Mouse (Mus musculus) adrenal gland, postnatal 14 days (tissue): ENCODE measurements around the gene Fbll1. TPM values are rescaled to one million over a fixed set of nuclear protein-coding genes. Genes with fewer than 3 reads are reported as not detected.
A peak's percentile ranks its signal among the peaks of the same experiment; 100 is the strongest.

ENCODE experiments used
- DNase-seq: peaks from one replicate; pipeline ENCODE4 v3.0.0; 2021; ENCODE audit warnings: mixed read lengths
- microRNA-seq, 2 experiments: library from miRNA; unstranded; fragments of <30 nt; microRNA quantifications; one replicate each; pipeline ENCODE4 v1.2.0; 2021
- total RNA-seq: library from RNA; stranded (reverse); gene quantifications from 2 replicates; pipeline ENCODE4 v1.2.3, GENCODE M21; 2021

Gene Fbll1
- total RNA-seq, 1 experiment from 2014 or later: 0.67 TPM

DNA sequence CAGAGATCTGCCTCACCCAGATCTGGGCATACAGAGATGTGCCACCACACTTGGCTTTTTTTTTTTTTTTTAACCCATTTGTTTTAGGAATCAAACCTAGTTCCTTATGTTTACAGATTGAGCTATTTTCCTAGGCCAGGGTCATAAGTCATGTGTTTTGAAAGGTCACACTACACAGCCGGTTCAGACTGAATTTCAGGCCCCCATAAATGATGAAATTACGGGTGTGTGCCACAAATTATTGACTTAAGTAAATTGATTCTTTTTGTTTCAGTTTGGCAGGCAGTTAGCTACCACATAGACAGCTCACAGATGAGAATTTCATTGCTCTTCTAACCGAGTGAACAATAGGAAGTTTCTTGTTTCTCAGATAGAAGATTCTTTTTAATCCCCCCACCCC, 14.7 kb downstream of the Fbll1 start:
- DNase-seq: no peak

DNA sequence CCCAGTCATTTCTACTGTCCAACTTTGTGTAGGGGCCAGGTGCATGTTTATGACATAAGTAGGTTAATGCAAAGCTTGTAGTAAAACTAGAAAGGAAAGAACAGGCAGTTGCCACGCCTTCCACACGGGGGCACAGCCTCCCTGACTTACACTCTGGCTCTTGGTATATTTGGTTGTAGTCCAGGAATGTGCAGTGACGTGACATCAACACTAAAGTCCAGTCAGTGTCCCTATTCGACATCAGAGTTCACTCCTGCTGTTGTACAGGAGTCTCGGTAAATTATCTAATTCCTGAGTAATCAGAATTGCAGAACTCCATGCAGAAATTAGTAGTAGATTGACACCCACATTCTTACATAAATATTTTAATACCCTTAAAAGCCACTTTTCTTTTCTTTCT, 15.6 kb downstream of the Fbll1 start:
- DNase-seq: peak; percentile 17

DNA sequence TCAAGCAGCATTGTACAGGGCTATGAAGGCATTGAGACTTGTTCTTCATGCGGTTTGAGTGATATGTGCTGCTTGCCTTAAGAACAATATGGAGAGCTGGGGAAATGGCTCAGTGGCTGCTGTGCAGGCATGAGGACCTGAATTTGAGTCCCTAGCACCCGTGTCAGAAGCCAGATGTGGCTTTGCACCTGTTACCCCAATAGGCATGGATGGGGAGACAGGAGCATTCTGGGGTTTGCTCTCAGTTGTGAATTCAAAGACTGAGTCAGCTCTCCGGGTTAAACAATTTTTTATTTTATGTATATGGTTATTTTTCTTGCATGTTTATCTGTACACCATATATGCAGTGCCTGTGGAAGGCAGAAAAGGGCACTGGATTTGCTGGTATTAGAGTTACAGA, 16.2 kb downstream of the Fbll1 start:
- DNase-seq: no peak

DNA sequence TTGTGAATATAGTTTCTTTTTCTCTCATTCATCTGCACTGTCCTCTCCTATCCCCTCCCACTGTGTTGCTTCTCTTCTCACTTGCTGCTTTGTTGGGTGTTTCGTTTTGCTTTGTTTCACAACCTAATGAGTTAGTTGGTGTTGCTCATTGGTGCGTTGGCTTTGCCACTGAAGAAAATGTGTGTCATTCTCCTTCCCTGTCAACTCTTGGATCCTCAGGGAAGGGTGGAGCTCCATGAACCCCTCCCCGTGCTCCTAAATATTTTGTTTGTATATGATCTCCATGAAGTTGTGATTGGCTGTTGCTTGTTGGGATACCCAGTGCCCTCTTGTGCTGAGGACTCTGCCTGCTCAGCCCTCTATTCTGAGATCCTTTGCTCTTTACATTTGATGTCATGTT, 18.3 kb downstream of the Fbll1 start:
- no peak for DNase-seq

DNA sequence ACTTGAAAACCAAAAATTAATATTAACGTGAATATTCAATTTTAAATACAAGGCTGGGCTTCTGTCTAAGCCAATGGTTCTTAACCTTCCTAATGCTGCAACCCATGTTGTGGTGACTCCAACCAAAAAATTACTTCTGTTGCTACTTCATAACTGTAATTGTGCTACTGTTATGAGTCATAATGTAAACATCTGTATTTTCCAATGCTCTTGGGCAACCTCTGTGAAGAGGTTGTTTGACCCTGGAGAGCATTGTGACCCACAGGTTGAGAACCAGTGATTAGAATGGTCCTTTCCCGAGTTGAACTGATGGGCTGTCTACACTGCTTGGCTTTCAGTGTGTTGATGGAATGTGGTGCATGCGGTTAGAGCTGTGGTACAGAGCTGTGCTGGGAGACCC, 22.2 kb downstream of the Fbll1 start:
- DNase-seq: no peak

DNA sequence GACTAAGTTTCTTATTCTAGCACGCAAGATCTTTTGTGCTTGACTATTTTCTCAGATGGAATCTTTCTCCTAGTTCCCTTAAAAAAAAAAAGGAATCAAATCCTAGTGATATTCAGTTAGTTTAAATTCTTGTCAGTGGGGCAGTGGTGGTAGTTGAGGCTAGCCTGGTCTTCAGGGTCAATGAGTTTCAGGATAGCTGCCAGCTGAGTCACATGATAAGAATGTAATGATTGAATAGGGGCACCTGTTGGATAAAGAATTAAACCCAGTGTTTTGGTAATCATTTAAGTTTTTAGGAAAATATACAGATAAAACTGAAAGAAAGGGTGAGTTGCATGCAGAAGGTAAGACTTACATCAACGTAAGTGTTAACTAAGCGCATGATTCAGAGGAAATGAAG, 23.1 kb downstream of the Fbll1 start:
- DNase-seq: no peak

DNA sequence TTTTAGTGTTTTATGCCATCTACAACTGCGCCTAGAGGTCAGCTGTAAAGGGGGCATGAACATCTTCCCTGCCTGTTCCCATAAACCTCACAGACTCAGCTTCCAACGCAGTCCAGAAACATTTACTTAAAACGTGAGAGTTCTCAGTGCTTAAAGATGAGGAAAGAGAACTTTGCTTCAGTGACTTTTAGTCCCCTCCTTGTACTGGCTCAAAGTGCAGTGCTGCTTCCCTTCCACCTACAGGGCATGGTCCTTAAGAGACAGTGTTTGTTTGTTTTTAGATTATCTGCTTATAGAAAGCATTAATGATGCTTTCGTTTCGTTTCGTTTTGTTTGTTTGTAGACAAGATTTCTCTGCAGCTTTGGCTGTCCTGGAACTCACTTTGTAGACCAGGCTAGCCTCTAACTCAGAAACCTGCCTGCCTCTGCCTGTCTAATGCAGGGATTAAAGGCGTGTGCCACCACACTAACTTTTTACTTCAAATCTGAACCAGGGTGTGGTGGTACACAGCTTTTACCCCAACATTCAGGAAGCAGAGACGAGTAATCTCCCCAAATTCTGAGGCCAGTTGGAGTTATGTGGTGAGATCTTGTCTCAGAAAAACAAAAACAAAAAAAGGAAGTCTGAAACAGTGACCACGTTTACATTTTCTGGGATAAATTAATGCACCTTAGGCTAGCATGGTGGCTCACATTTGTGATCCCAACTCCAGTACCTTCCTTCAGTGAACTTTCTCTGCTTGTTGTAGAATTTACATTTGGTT, 27.8 kb downstream of the Fbll1 start:
- no peak for DNase-seq

DNA sequence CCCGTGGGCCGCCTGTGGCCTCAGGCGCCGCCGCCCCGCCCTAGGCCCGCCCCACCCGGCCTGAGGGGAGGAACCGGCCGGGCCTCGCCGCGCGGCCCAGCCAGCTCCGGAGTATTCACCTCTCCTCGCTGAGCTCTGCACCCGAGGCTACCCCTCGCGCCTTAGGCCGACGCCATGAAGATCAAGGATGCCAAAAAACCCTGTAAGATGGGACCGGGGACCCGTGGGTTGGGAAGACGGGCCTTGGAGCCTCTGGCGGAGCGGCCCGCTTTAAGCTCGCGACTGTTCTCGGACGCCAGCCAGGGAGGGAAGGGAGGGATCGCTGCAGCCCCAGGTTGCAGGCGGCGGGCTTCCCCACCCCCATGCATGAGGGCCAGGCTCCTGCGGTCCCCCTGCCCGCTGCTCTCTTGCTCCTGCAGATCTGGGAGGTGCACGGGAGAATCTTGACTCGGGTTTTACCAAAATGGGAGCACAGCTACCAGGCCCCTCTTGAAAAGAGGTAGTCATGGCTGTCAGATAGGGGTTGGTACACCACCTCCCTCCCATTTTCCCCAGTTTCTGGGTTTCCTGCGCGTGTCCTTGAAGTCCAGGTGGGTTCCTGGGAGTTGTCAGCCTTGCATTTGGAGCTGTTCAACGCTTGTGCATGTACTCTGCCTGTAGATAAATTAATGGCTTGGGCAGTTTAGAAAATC, 28.8 kb downstream of the Fbll1 start:
- DNase-seq: peak; percentile 88

DNA sequence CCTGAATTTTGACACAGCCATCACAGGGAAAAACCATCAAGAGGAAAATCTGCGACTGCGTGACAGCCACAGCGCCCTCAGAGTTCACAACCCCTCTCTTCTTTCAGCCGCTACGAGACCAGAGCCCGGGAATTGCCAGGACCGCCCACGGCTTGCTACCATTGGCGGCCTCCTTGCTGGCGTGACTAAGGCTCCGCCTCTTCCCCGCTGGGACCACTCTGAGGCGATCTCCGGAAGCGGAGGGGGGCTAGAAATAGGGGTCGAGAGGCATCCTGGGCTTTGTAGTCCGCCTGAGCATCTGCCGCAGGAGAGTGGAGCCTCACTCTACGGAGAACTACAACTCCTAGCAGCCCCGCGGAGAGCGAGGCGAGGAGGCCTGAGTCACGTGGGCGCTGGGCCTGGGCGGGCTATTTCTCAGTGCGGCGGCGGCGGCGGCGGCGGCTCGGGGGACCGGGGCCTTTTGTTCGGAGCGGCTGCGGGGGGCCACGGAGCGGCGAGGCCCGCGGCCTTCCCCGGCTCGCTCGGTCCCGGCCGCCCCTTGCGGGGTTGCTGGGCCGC, 29.4 kb downstream of the Fbll1 start, which contains the start of gene Pank3:
TSS of gene Pank3 (plus strand) at position 297 of the 558 bp plus-strand sequence.
- DNase-seq: peak; percentile 98

DNA sequence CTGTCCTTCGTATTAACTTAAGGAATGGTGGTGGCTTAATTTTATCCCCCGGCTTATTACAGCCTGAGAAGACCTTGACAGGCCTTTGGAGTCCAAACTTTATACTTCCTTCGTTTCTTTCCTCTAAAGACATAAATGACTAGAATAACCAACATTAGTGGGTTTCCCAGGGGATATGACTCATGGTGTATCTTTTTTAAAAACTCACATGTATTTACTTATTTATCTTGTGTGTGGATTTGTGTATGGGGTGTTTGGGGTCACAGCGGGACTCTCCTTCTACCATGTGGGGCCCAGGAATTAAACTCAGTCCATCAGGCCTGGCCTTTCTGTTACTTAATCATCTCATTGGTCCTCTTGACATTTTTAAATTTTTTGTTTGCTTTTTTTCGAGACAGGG, 31.8 kb downstream of the Fbll1 start:
- DNase-seq: no peak

DNA sequence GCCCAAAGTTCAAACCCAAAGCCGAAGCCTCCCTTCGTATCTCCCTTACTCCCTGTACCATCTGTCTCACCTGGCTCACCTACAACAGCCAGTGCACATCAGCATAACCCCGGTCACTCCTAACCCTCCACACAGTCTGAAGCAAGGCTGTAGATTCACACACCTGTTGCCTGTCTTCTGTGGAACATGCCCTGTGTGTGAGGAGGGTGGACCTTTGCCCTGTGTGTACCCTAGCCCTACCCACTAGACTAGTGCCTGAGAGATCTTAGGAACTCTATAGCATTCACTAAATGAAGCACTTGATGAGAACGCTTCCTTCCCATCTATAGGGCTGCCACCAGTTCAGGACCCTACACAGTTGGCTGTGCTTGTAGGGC, 38.1 kb downstream of the Fbll1 start:
- DNase-seq: no peak

DNA sequence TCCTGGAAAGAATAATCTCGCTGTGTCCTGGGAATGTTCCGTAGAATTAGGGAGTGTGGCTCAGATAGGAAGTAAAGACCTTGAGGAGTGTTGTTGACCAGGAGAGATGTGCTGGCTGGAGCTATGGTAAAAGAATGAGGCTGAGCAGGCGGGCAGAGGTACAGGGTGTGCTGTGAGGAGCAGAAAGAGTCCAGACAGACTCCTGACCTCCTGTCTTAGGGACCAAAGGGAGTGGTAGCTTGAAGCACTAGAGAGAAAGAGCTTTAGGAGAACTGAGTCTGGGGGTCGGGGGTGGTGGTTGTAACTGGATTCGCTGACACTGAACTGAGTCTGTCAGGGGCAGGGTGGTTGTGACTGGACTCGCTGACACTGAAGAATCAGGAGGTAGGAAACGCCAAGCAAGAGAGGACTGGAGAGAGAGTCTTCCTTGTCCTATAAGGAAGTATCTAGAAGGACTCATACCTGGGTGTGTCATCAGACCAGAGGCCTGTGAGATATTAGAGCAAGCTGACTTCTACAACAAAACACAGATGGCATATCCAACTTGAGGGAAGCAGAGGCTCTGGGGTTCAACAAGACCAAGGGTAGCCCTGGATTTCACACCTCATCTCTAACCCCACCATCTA, 38.6 kb downstream of the Fbll1 start:
- no peak for DNase-seq

DNA sequence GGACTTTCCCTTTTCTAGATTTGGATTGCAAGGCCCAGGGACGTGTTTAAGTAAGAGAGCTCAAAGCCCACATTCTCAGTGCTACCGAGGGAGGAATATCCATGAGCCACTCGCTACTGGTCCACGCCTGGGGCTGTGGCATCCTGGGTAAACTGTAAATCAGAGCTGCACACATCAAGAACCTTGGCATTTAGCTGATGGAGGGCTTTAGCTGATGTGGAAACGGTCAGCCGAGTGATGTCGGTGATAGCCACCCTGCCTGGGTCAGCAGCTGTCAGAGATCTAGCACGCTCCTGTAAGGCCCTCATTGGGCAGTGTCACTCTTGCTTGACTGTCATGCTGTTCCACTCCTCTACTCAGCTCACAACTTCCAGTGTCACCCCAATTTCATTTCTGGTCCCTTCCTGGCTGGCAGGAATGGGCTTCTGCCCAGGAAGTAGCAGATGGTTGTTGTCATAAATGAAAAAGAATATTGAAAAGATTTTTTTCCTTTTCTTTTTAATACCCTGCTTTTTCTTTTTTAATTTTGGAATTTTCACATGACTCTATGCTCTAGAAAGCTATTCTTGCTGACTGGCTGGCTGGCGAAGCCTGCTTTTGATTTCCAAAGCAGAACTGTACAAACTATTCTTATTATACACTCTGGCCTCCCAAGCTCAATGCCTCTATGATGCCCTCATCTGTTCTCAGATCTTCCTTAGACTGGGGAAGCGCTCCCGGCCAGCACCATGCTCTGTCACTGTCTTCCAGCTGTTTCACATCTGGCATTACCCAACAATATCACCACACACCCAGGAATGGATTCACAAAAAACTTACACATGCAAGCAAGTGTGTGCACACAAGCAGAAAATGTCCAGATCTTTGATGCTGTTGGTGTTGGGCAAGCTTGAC, 42.0 kb downstream of the Fbll1 start:
- DNase-seq: peak; percentile 64

DNA sequence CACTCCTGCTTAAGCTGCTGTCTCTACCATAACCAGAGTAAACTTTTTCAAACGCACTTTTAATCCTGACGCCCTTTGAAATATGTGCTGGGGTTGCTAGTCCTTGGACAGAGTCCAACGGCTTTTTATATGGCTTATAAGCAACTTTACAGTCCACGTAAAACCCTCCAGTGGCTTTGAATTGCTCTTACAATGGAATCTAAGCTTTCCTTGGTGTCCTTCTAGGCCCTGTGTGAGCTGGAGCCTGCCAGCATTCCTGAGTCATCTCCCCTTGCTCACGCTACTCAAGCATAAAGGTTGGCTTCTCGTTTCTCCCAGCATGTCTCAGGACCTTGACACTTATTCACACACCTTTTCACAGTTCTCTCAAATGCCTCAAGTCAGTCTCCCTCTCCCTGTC, 43.1 kb downstream of the Fbll1 start:
- peak; percentile 44 for DNase-seq

DNA sequence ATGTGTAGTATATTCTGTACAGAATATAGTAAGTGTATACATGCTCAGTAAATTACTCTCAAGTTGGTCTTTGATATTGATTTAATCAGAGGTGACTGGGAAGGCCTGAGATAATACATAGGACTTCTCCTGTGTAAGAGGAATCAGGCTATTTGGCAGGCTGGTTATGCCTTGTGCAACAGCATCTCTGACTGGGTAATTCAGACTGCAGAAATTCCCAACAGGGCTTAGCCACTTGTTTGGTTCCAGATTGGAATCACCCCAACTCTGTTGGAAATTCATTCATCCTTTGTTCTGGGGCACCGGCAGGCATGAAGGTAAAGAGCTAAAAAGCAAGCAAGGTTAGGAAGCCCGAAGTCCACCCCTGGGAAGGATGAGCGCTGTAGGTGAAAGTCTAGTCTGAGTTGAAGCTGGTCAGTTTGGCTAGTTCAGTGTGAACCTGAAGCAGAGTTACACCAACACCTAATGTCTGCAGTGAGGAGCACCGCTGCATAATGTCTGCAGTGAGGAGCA, 43.7 kb downstream of the Fbll1 start:
- DNase-seq: peak; percentile 44

DNA sequence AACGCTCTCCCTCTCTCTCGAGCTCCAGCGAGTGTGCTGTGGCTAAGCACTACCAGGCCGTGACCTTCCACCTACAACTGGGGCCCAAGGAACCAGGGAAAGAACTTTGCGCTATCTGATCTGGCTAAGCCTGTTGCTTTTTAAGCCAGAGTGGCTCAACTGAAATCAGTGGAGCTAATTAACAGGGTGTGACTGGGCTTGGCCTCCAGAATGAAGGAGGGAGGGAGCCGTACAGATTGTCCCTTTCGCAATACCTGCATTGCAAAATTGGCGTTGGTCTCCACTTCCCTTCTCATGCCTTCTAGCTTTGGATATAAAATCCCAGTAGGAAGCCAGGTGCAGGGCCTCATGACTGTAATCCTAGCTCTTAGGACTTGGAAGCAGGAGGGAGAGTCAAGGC, 48.1 kb downstream of the Fbll1 start:
- peak; percentile 74 for DNase-seq

Small RNA genes within 50 kb of the gene (microRNA-seq; reads per million reads assigned to microRNA genes)
- gene Mir103-1: 2.6 to 6.5 reads per million in 2 experiments

Other genes starting within 250 kb of the Fbll1 start
- gene Pank3, start 29.4 kb downstream of the Fbll1 start, total RNA-seq: 46.8 and 51.4 TPM in 2 replicates
- gene Rars, start 35.6 kb upstream of the Fbll1 start, total RNA-seq: 64.7 and 75.4 TPM in 2 replicates
- gene Wwc1, start 181.6 kb upstream of the Fbll1 start, total RNA-seq: 38.7 and 52.9 TPM in 2 replicates